Mouse (Mus musculus) midbrain, postnatal 0 days (tissue): ENCODE measurements around the gene Kif1a. TPM values are rescaled to one million over a fixed set of nuclear protein-coding genes. Genes with fewer than 3 reads are reported as not detected.

ENCODE experiments used
- ATAC-seq: fragments of 200-750 bp; cut with Nextera tagmentation; 2 replicates; pipeline ENCODE4 v1.8.0; 2017; ENCODE audit warnings: moderate number of reproducible peaks, mild to moderate bottlenecking, moderate TSS enrichment, moderate library complexity; ENCODE audit not compliant: low FRiP score
- DNase-seq: peaks from one replicate; pipeline ENCODE4 v3.0.0-alpha.2; 2015; ENCODE audit warnings: low spot score
- H3K27ac ChIP-seq: fragments of 300-500 bp; sonication (generic); 2 replicates; pipeline ENCODE4 v1.5.1; 2014; ENCODE audit warnings: low read depth, mild to moderate bottlenecking, low read length, mixed read lengths
- H3K27me3 ChIP-seq: fragments of 300-500 bp; sonication (generic); 2 replicates; pipeline ENCODE4 v1.6.1; 2014; ENCODE audit warnings: low read length, control low read depth, mixed read lengths; ENCODE audit not compliant: insufficient read depth
- H3K36me3 ChIP-seq: fragments of 300-500 bp; sonication (generic); 2 replicates; pipeline ENCODE4 v1.6.1; 2014; ENCODE audit warnings: low read length, control low read depth, mixed read lengths; ENCODE audit not compliant: insufficient read depth
- H3K4me1 ChIP-seq: fragments of 300-500 bp; sonication (generic); 2 replicates; pipeline ENCODE4 v1.6.1; 2014; ENCODE audit warnings: mild to moderate bottlenecking, control low read depth, antibody characterized with exemption, low read length, mixed read lengths; ENCODE audit not compliant: insufficient read depth
- H3K4me2 ChIP-seq: fragments of 300-500 bp; sonication (generic); 2 replicates; pipeline ENCODE4 v1.6.1; 2014; ENCODE audit warnings: low read depth, mild to moderate bottlenecking, low read length, mixed read lengths; ENCODE audit not compliant: poor library complexity, severe bottlenecking
- H3K4me3 ChIP-seq: fragments of 300-500 bp; sonication (generic); 2 replicates; pipeline ENCODE4 v1.5.1; 2014; ENCODE audit warnings: low read depth, mild to moderate bottlenecking, low read length, moderate library complexity
- H3K9ac ChIP-seq: fragments of 300-500 bp; sonication (generic); replicated peaks from 2 replicates; pipeline ENCODE4 v1.6.1; 2014; ENCODE audit warnings: mild to moderate bottlenecking, low read length, moderate library complexity, mixed read lengths; ENCODE audit not compliant: poor library complexity, severe bottlenecking
- H3K9me3 ChIP-seq: fragments of 300-500 bp; sonication (generic); 2 replicates; pipeline ENCODE4 v1.6.1; 2016; ENCODE audit warnings: low read length, control low read depth
- CTCF ChIP-seq: IDR thresholded peaks from 2 replicates; pipeline ENCODE4 v1.5.1; 2016; ENCODE audit warnings: antibody characterized with exemption, mild to moderate bottlenecking
- WGBS: fragments of 180-500 bp; shearing (Covaris S2); extraction: QIAGEN DNeasy Blood & Tissue Kit; methylation state at CpG from one replicate; pipeline ENCODE4 v1.1.7; 2014; 5-methylcytosine and 5-hydroxymethylcytosine counted together
- polyA plus RNA-seq: library from polyadenylated mRNA; unstranded; fragments of >200 nt; fragmentation: Nextera tagmentation; extraction: Ambion mirVana; gene quantifications from 2 replicates; pipeline ENCODE4 v1.2.1, GENCODE M21; 2015
- total RNA-seq: library from RNA; depleted of rRNA; stranded (reverse); fragments of >200 nt; gene quantifications from 2 replicates; pipeline ENCODE4 v1.2.3, GENCODE M21; 2014

The Kif1a gene
- total and polyA plus RNA-seq, 2 experiments from 2014 or later = 677 to 716 TPM

- Histone ChIP-seq H3K4me1 (no peaks in the 10 kb centered on the region), H3K9ac (no peak overlapping the region), H3K27ac (no peak overlapping the region), H3K4me2 (no peak overlapping the region), H3K4me3 (no peak overlapping the region), H3K27me3 (no peaks in the 10 kb centered on the region), H3K9me3 (no peaks in the 10 kb centered on the region), H3K36me3 (peaks cover 16% of the 10 kb centered on the region)
- DNase-seq (no peak), ATAC-seq (no peak)
- TF ChIP-seq CTCF = no peak
- 77% methylated on average over 4 of the region's 4 CpGs for WGBS
Observed at GRCm38 (mm10) chr1:93013367-93013766, 88.4 kb downstream of the Kif1a start.

GRCm38 (mm10) chr1:93012103-93012585, 89.6 kb downstream of the Kif1a start:
- Histone ChIP-seq H3K4me3 (no peak overlapping the region), H3K27me3 (no peaks in the 10 kb centered on the region), H3K27ac (no peak overlapping the region), H3K9me3 (no peaks in the 10 kb centered on the region), H3K9ac (no peak overlapping the region), H3K36me3 (peaks cover 4% of the 10 kb centered on the region), H3K4me1 (no peaks in the 10 kb centered on the region), H3K4me2 (no peak overlapping the region)
- no peak for ATAC-seq
- no peak for DNase-seq
- WGBS = 81% methylated on average over 7 of the region's 7 CpGs
- TF ChIP-seq CTCF = no peak

GRCm38 (mm10) chr1:93010731-93011130, 91.0 kb downstream of the Kif1a start:
- DNase-seq = no peak

GRCm38 (mm10) chr1:93009196-93009595, 92.6 kb downstream of the Kif1a start:
- H3K36me3 ChIP-seq = no peaks in the 10 kb centered on the region
- H3K27ac ChIP-seq = no peak overlapping the region
- TF ChIP-seq CTCF = no peak
- H3K27me3 ChIP-seq = no peaks in the 10 kb centered on the region
- no peaks in the 10 kb centered on the region for H3K4me1 ChIP-seq
- DNase-seq (no peak), ATAC-seq (no peak)
- no peaks in the 10 kb centered on the region for H3K9me3 ChIP-seq
- H3K4me3 ChIP-seq = no peak overlapping the region
- no peak overlapping the region for H3K4me2 ChIP-seq
- 78% methylated on average over 4 of the region's 4 CpGs for WGBS
- no peak overlapping the region for H3K9ac ChIP-seq

More at GRCm38 (mm10) chr1:93010731-93011130, 91.0 kb downstream of the Kif1a start:
- Histone ChIP-seq H3K4me1 (no peaks in the 10 kb centered on the region), H3K27me3 (no peaks in the 10 kb centered on the region), H3K4me2 (no peak overlapping the region), H3K9me3 (no peaks in the 10 kb centered on the region), H3K27ac (no peak overlapping the region), H3K9ac (no peak overlapping the region), H3K4me3 (no peak overlapping the region), H3K36me3 (no peaks in the 10 kb centered on the region; the same call in 1 of the 2 replicates)
- no peak for ATAC-seq
- WGBS = 33% methylated on average over 3 of the region's 3 CpGs
- TF ChIP-seq CTCF = peak; percentile 74

GRCm38 (mm10) chr1:93006061-93006460, 95.7 kb downstream of the Kif1a start, which contains the start of gene Aqp12:
Gene Aqp12 (plus strand): TSS chr1:93006334.
- no peak within 1 kb of the TSS for H3K4me3 ChIP-seq
- no peak within 1 kb of the TSS for H3K4me2 ChIP-seq
- no peaks in the 10 kb centered on the region for H3K27me3 ChIP-seq
- DNase-seq (no peak), ATAC-seq (no peak)
- no peak within 1 kb of the TSS for H3K27ac ChIP-seq
- TF ChIP-seq CTCF = no peak
- H3K9me3 ChIP-seq = no peaks in the 10 kb centered on the region; the same call in 1 of the 2 replicates
- 84% methylated on average over 7 of the region's 7 CpGs for WGBS
- H3K9ac ChIP-seq = no peak within 1 kb of the TSS
- H3K4me1 ChIP-seq = no peaks in the 10 kb centered on the region
- no peaks in the 10 kb centered on the region for H3K36me3 ChIP-seq

GRCm38 (mm10) chr1:92992880-92993279, 108.9 kb downstream of the Kif1a start:
- no peaks in the 10 kb centered on the region for H3K9me3 ChIP-seq
- DNase-seq = no peak
- no peak for ATAC-seq
- no peaks in the 10 kb centered on the region for H3K27me3 ChIP-seq
- no peak for TF ChIP-seq CTCF
- no peak overlapping the region for H3K4me3 ChIP-seq
- 71% methylated on average over 2 of the region's 2 CpGs for WGBS
- H3K36me3 ChIP-seq = no peaks in the 10 kb centered on the region
- no peaks in the 10 kb centered on the region; the same call in 1 of the 2 replicates for H3K4me1 ChIP-seq
- no peak overlapping the region for H3K4me2 ChIP-seq
- no peak overlapping the region for H3K9ac ChIP-seq
- H3K27ac ChIP-seq = no peak overlapping the region
